Mouse (Mus musculus) forebrain, embryonic 11.5 days (tissue): ENCODE results near the gene Fam189a2. TPM values are rescaled to one million over a fixed set of nuclear protein-coding genes. Genes with fewer than 3 reads are reported as not detected.

Experiments used
- ATAC-seq: fragments of 200-750 bp; cut with Nextera tagmentation; replicated peaks from 2 replicates; pipeline ENCODE4 v1.8.0; 2017; ENCODE audit warnings: moderate TSS enrichment; ENCODE audit not compliant: low FRiP score
- DNase-seq: peaks from one replicate; pipeline ENCODE4 v3.0.0-alpha.2; 2017; ENCODE audit warnings: low spot score
- H3K27ac ChIP-seq: fragments of 300-500 bp; sonication (generic); 2 replicates; pipeline ENCODE4 v1.5.1; 2014; ENCODE audit warnings: low read depth, low read length
- H3K27me3 ChIP-seq: fragments of 300-500 bp; sonication (generic); 2 replicates; pipeline ENCODE4 v1.6.1; 2014; ENCODE audit warnings: mild to moderate bottlenecking, low read length, mixed read lengths; ENCODE audit not compliant: control insufficient read depth, insufficient read depth
- H3K36me3 ChIP-seq: fragments of 300-500 bp; sonication (generic); 2 replicates; pipeline ENCODE4 v1.6.1; 2014; ENCODE audit warnings: mild to moderate bottlenecking, low read length, moderate library complexity, mixed read lengths; ENCODE audit not compliant: control insufficient read depth, insufficient read depth
- H3K4me1 ChIP-seq: fragments of 300-500 bp; sonication (generic); replicated peaks from 2 replicates; pipeline ENCODE4 v1.6.1; 2014; ENCODE audit warnings: low read length, mixed read lengths; ENCODE audit not compliant: control insufficient read depth, insufficient read depth
- H3K4me2 ChIP-seq: fragments of 300-500 bp; sonication (generic); 2 replicates; pipeline ENCODE4 v1.6.1; 2014; ENCODE audit warnings: low read depth, mild to moderate bottlenecking, low read length, moderate library complexity, mixed read lengths; ENCODE audit not compliant: severe bottlenecking
- H3K4me3 ChIP-seq: fragments of 300-500 bp; sonication (generic); 2 replicates; pipeline ENCODE4 v1.5.1; 2014; ENCODE audit warnings: low read depth, low read length
- H3K9ac ChIP-seq: fragments of 300-500 bp; sonication (generic); 2 replicates; pipeline ENCODE4 v1.6.1; 2014; ENCODE audit warnings: low read length
- H3K9me3 ChIP-seq: fragments of 300-500 bp; sonication (generic); 2 replicates; pipeline ENCODE4 v1.6.1; 2016; ENCODE audit warnings: low read length, mixed read lengths; ENCODE audit not compliant: control insufficient read depth
- WGBS: fragments of 180-500 bp; shearing (Covaris S2); extraction: QIAGEN DNeasy Blood & Tissue Kit; methylation state at CpG from one replicate; pipeline ENCODE4 v1.1.7; 2014; 5-methylcytosine and 5-hydroxymethylcytosine counted together
- polyA plus RNA-seq: library from polyadenylated mRNA; unstranded; fragments of >200 nt; fragmentation: Nextera tagmentation; extraction: Ambion mirVana; gene quantifications from 2 replicates; pipeline ENCODE4 v1.2.1, GENCODE M21; 2014

Gene Fam189a2
- polyA plus RNA-seq, 1 experiment from 2014 or later: 0.44 TPM

DNA sequence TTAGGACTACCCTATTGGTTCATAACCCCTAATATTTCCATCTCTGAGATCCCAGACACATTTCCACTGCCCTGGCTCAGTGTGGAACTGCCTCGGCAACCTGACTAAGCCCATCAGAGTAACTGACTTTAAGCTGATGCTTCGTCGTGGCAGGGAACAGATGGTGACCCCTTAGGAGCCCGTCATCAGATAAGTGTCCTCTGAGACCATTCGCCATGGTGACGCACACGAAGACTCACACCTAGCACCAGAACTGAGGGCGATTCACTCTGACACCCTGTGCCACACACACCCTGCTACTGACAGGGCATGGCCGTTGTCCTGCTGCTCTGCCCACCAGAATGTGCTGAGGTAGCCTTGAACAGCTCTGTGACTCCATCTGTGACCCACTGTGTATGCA, 106.0 kb downstream of the Fam189a2 start:
- Histone ChIP-seq H3K27ac (no peak overlapping the region), H3K36me3 (no peaks in the 10 kb centered on the region), H3K4me3 (no peak overlapping the region), H3K9ac (no peak overlapping the region), H3K4me2 (no peak overlapping the region), H3K4me1 (no peaks in the 10 kb centered on the region), H3K9me3 (no peaks in the 10 kb centered on the region), H3K27me3 (no peaks in the 10 kb centered on the region)
- ATAC-seq (no peak), DNase-seq (no peak)
- 89% methylated on average over 9 of the region's 9 CpGs for WGBS

DNA sequence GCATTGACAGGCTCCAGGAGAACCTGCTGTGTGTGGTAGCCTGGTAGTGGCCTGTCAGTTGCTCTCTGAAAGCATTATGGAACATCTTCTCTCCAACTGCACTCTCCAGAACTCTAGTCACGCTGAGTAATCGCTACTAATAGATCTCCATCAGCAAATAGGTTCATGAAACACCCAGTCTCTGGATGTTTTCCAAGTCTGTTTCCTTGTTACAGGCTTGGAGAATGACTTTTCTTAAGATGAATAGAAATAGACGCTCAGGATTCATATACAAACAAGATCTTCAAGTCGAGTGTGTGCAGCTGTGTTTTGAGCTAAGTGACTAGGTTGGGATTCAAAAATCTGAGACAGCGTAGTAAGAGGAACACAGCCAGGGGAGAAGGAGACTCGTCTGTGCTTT, 106.8 kb downstream of the Fam189a2 start:
- ATAC-seq (no peak), DNase-seq (no peak)
- H3K4me3 ChIP-seq: no peak overlapping the region
- peaks cover 3% of the 10 kb centered on the region for H3K4me1 ChIP-seq
- no peaks in the 10 kb centered on the region for H3K27me3 ChIP-seq
- no peaks in the 10 kb centered on the region for H3K36me3 ChIP-seq
- no peak overlapping the region for H3K4me2 ChIP-seq
- WGBS: 84% methylated on average over 6 of the region's 6 CpGs
- H3K9me3 ChIP-seq: no peaks in the 10 kb centered on the region
- H3K27ac ChIP-seq: no peak overlapping the region
- no peak overlapping the region for H3K9ac ChIP-seq

Other genes with a start within 250 kb of the Fam189a2 start
- 32.1 and 36.9 TPM in 2 replicates for gene Tjp2, start 194.0 kb upstream of the Fam189a2 start, polyA plus RNA-seq
- 53.3 and 56.8 TPM in 2 replicates for gene Fxn, start 249.6 kb upstream of the Fam189a2 start, polyA plus RNA-seq